Mouse (Mus musculus): ENCODE data around the gene Maml2. TPM values are rescaled to one million over a fixed set of nuclear protein-coding genes. Genes with fewer than 3 reads are reported as not detected.

Maml2 gene
- polyA plus RNA-seq, 1 experiment from 2014 or later, result 10.3 TPM

- Histone ChIP-seq H3K9me3 (ENCODE audit: control insufficient read depth, low read length) (no peaks in the 10 kb centered on the region), H3K36me3 (ENCODE audit: control insufficient read depth, insufficient read depth, low read length) (no peaks in the 10 kb centered on the region), H3K27ac (ENCODE audit: low read depth, low read length) (no peak overlapping the region), H3K4me1 (ENCODE audit: control insufficient read depth, insufficient read depth, low read length) (no peaks in the 10 kb centered on the region), H3K27me3 (ENCODE audit: control insufficient read depth, insufficient read depth, low read length) (no peaks in the 10 kb centered on the region), H3K4me3 (ENCODE audit: low read depth, low read length) (no peak overlapping the region), H3K4me2 (no peak overlapping the region), H3K9ac (ENCODE audit: low read length) (no peak overlapping the region)
- 93% methylated on average over 5 of the region's 5 CpGs for WGBS
- ATAC-seq (ENCODE audit: low FRiP score) (no peak), DNase-seq (ENCODE audit: low spot score, missing footprints) (no peak)
Measured at GRCm38 (mm10) chr9:13554773-13555172, 257.0 kb downstream of the Maml2 start.

- Histone ChIP-seq H3K4me3 (ENCODE audit: low read depth, low read length) (no peak overlapping the region), H3K27me3 (ENCODE audit: control insufficient read depth, insufficient read depth, low read length) (no peaks in the 10 kb centered on the region), H3K36me3 (ENCODE audit: control insufficient read depth, insufficient read depth, low read length) (no peaks in the 10 kb centered on the region), H3K4me1 (ENCODE audit: control insufficient read depth, insufficient read depth, low read length) (no peaks in the 10 kb centered on the region), H3K9me3 (ENCODE audit: control insufficient read depth, low read length) (no peaks in the 10 kb centered on the region), H3K9ac (ENCODE audit: low read length) (no peak overlapping the region), H3K4me2 (no peak overlapping the region), H3K27ac (ENCODE audit: low read depth, low read length) (no peak overlapping the region)
- no peak for ATAC-seq (ENCODE audit: low FRiP score)
- 47% methylated on average over 8 of the region's 8 CpGs for WGBS
- no peak for DNase-seq (ENCODE audit: low spot score, missing footprints)
Measured at GRCm38 (mm10) chr9:13555973-13556481, 258.3 kb downstream of the Maml2 start.

- H3K9me3 ChIP-seq (ENCODE audit: control insufficient read depth, low read length), result no peaks in the 10 kb centered on the region
- no peak overlapping the region for H3K4me2 ChIP-seq
- no peaks in the 10 kb centered on the region for H3K4me1 ChIP-seq (ENCODE audit: control insufficient read depth, insufficient read depth, low read length)
- no peak for ATAC-seq (ENCODE audit: low FRiP score)
- H3K27me3 ChIP-seq (ENCODE audit: control insufficient read depth, insufficient read depth, low read length), result no peaks in the 10 kb centered on the region
- H3K4me3 ChIP-seq (ENCODE audit: low read depth, low read length), result no peak overlapping the region
- 91% methylated on average over 3 of the region's 3 CpGs for WGBS
- no peak for DNase-seq (ENCODE audit: low spot score, missing footprints)
- H3K36me3 ChIP-seq (ENCODE audit: control insufficient read depth, insufficient read depth, low read length), result no peaks in the 10 kb centered on the region
- no peak overlapping the region for H3K9ac ChIP-seq (ENCODE audit: low read length)
- no peak overlapping the region for H3K27ac ChIP-seq (ENCODE audit: low read depth, low read length)
Measured at GRCm38 (mm10) chr9:13556696-13557095, 258.9 kb downstream of the Maml2 start.

GRCm38 (mm10) chr9:13558811-13559372, 261.1 kb downstream of the Maml2 start:
- no peaks in the 10 kb centered on the region for H3K9me3 ChIP-seq (ENCODE audit: control insufficient read depth, low read length)
- 79% methylated on average over 4 of the region's 4 CpGs for WGBS
- no peak overlapping the region for H3K27ac ChIP-seq (ENCODE audit: low read depth, low read length)
- H3K36me3 ChIP-seq (ENCODE audit: control insufficient read depth, insufficient read depth, low read length), result no peaks in the 10 kb centered on the region
- H3K4me3 ChIP-seq (ENCODE audit: low read depth, low read length), result no peak overlapping the region
- no peaks in the 10 kb centered on the region for H3K27me3 ChIP-seq (ENCODE audit: control insufficient read depth, insufficient read depth, low read length)
- ATAC-seq (ENCODE audit: low FRiP score), result no peak
- no peaks in the 10 kb centered on the region; the same call in 1 of the 2 replicates for H3K4me1 ChIP-seq (ENCODE audit: control insufficient read depth, insufficient read depth, low read length)
- no peak overlapping the region for H3K9ac ChIP-seq (ENCODE audit: low read length)
- no peak overlapping the region for H3K4me2 ChIP-seq
- DNase-seq (ENCODE audit: low spot score, missing footprints), result no peak

- Histone ChIP-seq H3K36me3 (ENCODE audit: control insufficient read depth, insufficient read depth, low read length) (no peaks in the 10 kb centered on the region), H3K4me1 (ENCODE audit: control insufficient read depth, insufficient read depth, low read length) (peaks cover 4% of the 10 kb centered on the region; the same call in 1 of the 2 replicates), H3K4me3 (ENCODE audit: low read depth, low read length) (no peak overlapping the region), H3K9ac (ENCODE audit: low read length) (no peak overlapping the region), H3K9me3 (ENCODE audit: control insufficient read depth, low read length) (no peaks in the 10 kb centered on the region), H3K4me2 (no peak overlapping the region), H3K27me3 (ENCODE audit: control insufficient read depth, insufficient read depth, low read length) (no peaks in the 10 kb centered on the region), H3K27ac (ENCODE audit: low read depth, low read length) (no peak overlapping the region)
- no peak for ATAC-seq (ENCODE audit: low FRiP score)
- no peak for DNase-seq (ENCODE audit: low spot score, missing footprints)
- WGBS, result 90% methylated on average over 9 of the region's 9 CpGs
Measured at GRCm38 (mm10) chr9:13560651-13561050, 262.9 kb downstream of the Maml2 start.

GRCm38 (mm10) chr9:13561335-13561734, 263.6 kb downstream of the Maml2 start:
- H3K4me1 ChIP-seq (ENCODE audit: control insufficient read depth, insufficient read depth, low read length), result peaks cover 4% of the 10 kb centered on the region; the same call in 1 of the 2 replicates
- DNase-seq (ENCODE audit: low spot score, missing footprints) (no peak), ATAC-seq (ENCODE audit: low FRiP score) (no peak)
- H3K4me3 ChIP-seq (ENCODE audit: low read depth, low read length), result no peak overlapping the region
- H3K27ac ChIP-seq (ENCODE audit: low read depth, low read length), result no peak overlapping the region
- H3K36me3 ChIP-seq (ENCODE audit: control insufficient read depth, insufficient read depth, low read length), result no peaks in the 10 kb centered on the region
- WGBS, result 86% methylated on average over 1 of the region's 1 CpGs
- H3K27me3 ChIP-seq (ENCODE audit: control insufficient read depth, insufficient read depth, low read length), result no peaks in the 10 kb centered on the region
- no peaks in the 10 kb centered on the region for H3K9me3 ChIP-seq (ENCODE audit: control insufficient read depth, low read length)
- no peak overlapping the region for H3K9ac ChIP-seq (ENCODE audit: low read length)
- no peak overlapping the region for H3K4me2 ChIP-seq

GRCm38 (mm10) chr9:13563475-13564414, 266.0 kb downstream of the Maml2 start:
- Histone ChIP-seq H3K4me3 (ENCODE audit: low read depth, low read length) (no peak overlapping the region), H3K36me3 (ENCODE audit: control insufficient read depth, insufficient read depth, low read length) (no peaks in the 10 kb centered on the region), H3K9ac (ENCODE audit: low read length) (no peak overlapping the region), H3K9me3 (ENCODE audit: control insufficient read depth, low read length) (no peaks in the 10 kb centered on the region), H3K27ac (ENCODE audit: low read depth, low read length) (no peak overlapping the region), H3K4me2 (no peak overlapping the region), H3K4me1 (ENCODE audit: control insufficient read depth, insufficient read depth, low read length) (peaks cover 4% of the 10 kb centered on the region; the same call in 1 of the 2 replicates), H3K27me3 (ENCODE audit: control insufficient read depth, insufficient read depth, low read length) (no peaks in the 10 kb centered on the region)
- ATAC-seq (ENCODE audit: low FRiP score), result no peak
- WGBS, result 80% methylated on average over 10 of the region's 10 CpGs
- DNase-seq (ENCODE audit: low spot score, missing footprints), result no peak

- Histone ChIP-seq H3K27ac (ENCODE audit: low read depth, low read length) (no peak overlapping the region), H3K9ac (ENCODE audit: low read length) (no peak overlapping the region), H3K4me1 (ENCODE audit: control insufficient read depth, insufficient read depth, low read length) (peaks cover 4% of the 10 kb centered on the region; the same call in 1 of the 2 replicates), H3K27me3 (ENCODE audit: control insufficient read depth, insufficient read depth, low read length) (no peaks in the 10 kb centered on the region), H3K4me2 (no peak overlapping the region), H3K9me3 (ENCODE audit: control insufficient read depth, low read length) (no peaks in the 10 kb centered on the region), H3K36me3 (ENCODE audit: control insufficient read depth, insufficient read depth, low read length) (no peaks in the 10 kb centered on the region), H3K4me3 (ENCODE audit: low read depth, low read length) (no peak overlapping the region)
- 64% methylated on average over 11 of the region's 11 CpGs for WGBS
- DNase-seq (ENCODE audit: low spot score, missing footprints) (no peak), ATAC-seq (ENCODE audit: low FRiP score) (0 out of 2 replicates have a peak, but pooled peaks have one; percentile 22)
Measured at GRCm38 (mm10) chr9:13565343-13566019, 267.7 kb downstream of the Maml2 start.

Data from midbrain, embryonic 11.5 days (tissue).